Mouse (Mus musculus): ENCODE results near the gene Top1. TPM values are rescaled to one million over a fixed set of nuclear protein-coding genes. Genes with fewer than 3 reads are reported as not detected.

Top1 gene
- polyA plus RNA-seq, 1 experiment: 18.0 TPM

DNA sequence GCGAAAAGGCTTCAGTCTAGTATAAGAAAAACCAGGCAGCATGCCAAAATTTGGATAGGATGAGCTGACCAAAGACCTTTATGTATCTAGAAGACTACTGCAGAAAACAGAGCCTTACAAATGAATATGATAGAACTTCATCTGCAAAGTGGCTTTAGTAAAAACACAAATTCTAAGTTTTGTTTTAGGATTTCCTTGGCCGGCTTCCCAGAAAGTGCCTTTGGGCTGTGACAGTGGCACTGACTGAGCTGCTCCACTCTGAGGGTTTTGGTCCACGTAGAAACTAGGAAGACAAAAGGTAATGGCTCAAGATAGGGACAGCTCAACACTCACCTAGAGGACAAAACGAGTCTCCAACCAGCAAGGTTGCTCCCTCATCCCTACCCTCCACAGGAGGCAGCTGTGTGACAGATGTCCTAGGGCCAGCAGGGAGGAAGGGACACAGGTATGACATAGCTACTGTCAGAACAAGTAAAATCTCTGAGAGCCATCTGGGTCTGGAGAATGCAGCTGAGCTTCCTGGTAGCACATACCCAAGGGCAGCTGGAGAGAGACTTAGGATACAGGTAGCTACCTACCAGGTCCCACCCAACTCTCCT, 122.5 kb downstream of the Top1 start:
- no peaks in the 10 kb centered on the region for H3K27me3 ChIP-seq (ENCODE audit: control insufficient read depth, insufficient read depth, low read length)
- H3K4me1 ChIP-seq (ENCODE audit: control insufficient read depth, insufficient read depth, insufficient read length, low read length): no peaks in the 10 kb centered on the region
- no peaks in the 10 kb centered on the region for H3K36me3 ChIP-seq (ENCODE audit: control insufficient read depth, insufficient read depth, low read length)
- H3K27ac ChIP-seq (ENCODE audit: insufficient read depth, low read depth, low read length): no peak overlapping the region
- WGBS: 84% methylated on average over 4 of the region's 4 CpGs
- H3K4me3 ChIP-seq (ENCODE audit: low read depth, low read length): no peak overlapping the region
- TF ChIP-seq POLR2A (IDR thresholded peaks at IDR 0.05; ENCODE audit: low read depth, low read length): no peak

- TF ChIP-seq POLR2A (IDR thresholded peaks at IDR 0.05; ENCODE audit: low read depth, low read length) (no peak), CTCF (IDR thresholded peaks at IDR 0.05; ENCODE audit: extremely low read depth, insufficient read length, insufficient replicate concordance, low read depth, low read length) (no peak)
- H3K36me3 ChIP-seq (ENCODE audit: control insufficient read depth, insufficient read depth, low read length): no peaks in the 10 kb centered on the region
- no peaks in the 10 kb centered on the region for H3K27me3 ChIP-seq (ENCODE audit: control insufficient read depth, insufficient read depth, low read length)
- no peaks in the 10 kb centered on the region for H3K4me1 ChIP-seq (ENCODE audit: control insufficient read depth, insufficient read depth, insufficient read length, low read length)
- WGBS: 95% methylated on average over 2 of the region's 2 CpGs
- H3K4me3 ChIP-seq (ENCODE audit: low read depth, low read length): no peak overlapping the region
- H3K27ac ChIP-seq (ENCODE audit: insufficient read depth, low read depth, low read length): no peak overlapping the region
These were observed 123.3 kb downstream of the Top1 start for GRCm38 (mm10) chr2:160768997-160769396.

GRCm38 (mm10) chr2:160770409-160770808, 124.7 kb downstream of the Top1 start:
- Histone ChIP-seq H3K4me3 (ENCODE audit: low read depth, low read length) (no peak overlapping the region), H3K36me3 (ENCODE audit: control insufficient read depth, insufficient read depth, low read length) (no peaks in the 10 kb centered on the region), H3K27me3 (ENCODE audit: control insufficient read depth, insufficient read depth, low read length) (no peaks in the 10 kb centered on the region), H3K27ac (ENCODE audit: insufficient read depth, low read depth, low read length) (no peak overlapping the region), H3K4me1 (ENCODE audit: control insufficient read depth, insufficient read depth, insufficient read length, low read length) (no peaks in the 10 kb centered on the region)
- TF ChIP-seq POLR2A (IDR thresholded peaks at IDR 0.05; ENCODE audit: low read depth, low read length) (no peak), CTCF (IDR thresholded peaks at IDR 0.05; ENCODE audit: extremely low read depth, insufficient read length, insufficient replicate concordance, low read depth, low read length) (no peak)

DNA sequence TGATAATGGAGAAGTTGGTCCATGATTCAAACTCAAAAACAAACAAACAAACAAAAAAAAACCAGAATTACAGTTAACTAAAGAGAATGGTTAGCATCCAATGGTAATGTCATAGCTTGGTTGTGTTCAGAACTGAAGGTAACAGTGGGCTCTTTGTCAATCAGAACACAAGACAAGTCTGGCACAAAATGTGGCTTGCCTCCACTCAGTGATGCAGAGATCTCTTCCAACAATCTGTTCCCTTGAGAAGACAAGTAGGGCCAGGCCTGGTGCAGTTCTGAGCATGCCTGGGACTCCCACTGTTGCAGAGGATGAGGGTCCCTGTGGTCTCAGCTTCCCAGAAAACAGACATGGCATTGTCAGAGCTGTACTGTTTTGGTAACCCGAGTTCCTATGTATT, 125.2 kb downstream of the Top1 start:
- WGBS: 90% methylated on average over 1 of the region's 1 CpGs
- Histone ChIP-seq H3K27me3 (ENCODE audit: control insufficient read depth, insufficient read depth, low read length) (no peaks in the 10 kb centered on the region), H3K4me1 (ENCODE audit: control insufficient read depth, insufficient read depth, insufficient read length, low read length) (no peaks in the 10 kb centered on the region), H3K36me3 (ENCODE audit: control insufficient read depth, insufficient read depth, low read length) (no peaks in the 10 kb centered on the region; the same call in 1 of the 2 replicates), H3K27ac (ENCODE audit: insufficient read depth, low read depth, low read length) (no peak overlapping the region), H3K4me3 (ENCODE audit: low read depth, low read length) (no peak overlapping the region)
- TF ChIP-seq POLR2A (IDR thresholded peaks at IDR 0.05; ENCODE audit: low read depth, low read length): no peak
- TF ChIP-seq CTCF (IDR thresholded peaks at IDR 0.05; ENCODE audit: extremely low read depth, insufficient read length, insufficient replicate concordance, low read depth, low read length): no peak

DNA sequence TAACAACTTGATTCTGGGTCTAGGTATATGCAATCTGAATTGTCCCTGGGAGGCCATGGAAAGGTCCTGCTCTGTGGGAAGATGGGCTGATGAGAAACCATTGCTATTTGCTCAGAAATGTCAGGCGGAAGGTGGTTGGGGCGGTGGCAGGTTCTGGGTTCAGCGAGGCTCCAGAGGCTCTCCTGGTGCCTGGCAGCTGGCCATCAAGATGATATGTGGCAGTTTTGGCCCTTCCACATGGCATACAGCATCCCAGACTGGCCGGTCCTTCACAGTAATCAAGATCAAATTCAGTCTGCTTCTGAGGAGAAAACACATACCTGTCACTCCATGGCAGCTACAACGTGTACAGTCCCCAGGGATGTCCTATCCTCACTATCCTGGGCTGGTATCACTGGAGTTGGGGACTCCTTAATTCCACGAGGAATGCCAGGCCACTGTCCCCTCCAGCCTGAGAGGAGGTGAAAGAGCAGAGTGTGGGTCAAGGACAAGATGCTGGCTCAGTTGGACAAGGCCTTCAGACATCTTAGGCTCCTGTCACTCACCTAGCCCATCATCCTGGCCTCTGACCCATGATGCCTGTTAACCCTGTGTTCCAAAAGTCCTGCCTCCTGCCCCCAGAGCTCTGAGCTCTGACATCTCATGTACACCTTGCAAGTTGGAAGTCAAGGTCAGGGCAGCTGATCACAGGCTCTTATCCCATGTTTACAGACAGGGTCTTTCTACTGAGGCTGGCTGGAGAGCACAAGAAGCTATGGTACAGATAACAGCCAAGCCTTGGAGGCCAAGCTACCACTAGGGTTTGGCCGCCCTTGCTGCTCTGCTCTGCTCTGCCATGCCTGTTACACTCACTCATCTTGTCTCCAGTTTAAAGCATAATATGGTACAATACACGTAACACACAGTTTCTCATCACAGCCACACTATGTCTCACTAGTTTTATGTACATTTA, 125.9 kb downstream of the Top1 start:
- TF ChIP-seq POLR2A (IDR thresholded peaks at IDR 0.05; ENCODE audit: low read depth, low read length): no peak
- TF ChIP-seq CTCF (IDR thresholded peaks at IDR 0.05; ENCODE audit: extremely low read depth, insufficient read length, insufficient replicate concordance, low read depth, low read length): no peak

More for the DNA sequence above, 125.9 kb downstream of the Top1 start:
- WGBS: 87% methylated on average over 8 of the region's 8 CpGs
- Histone ChIP-seq H3K4me3 (ENCODE audit: low read depth, low read length) (no peak overlapping the region), H3K4me1 (ENCODE audit: control insufficient read depth, insufficient read depth, insufficient read length, low read length) (no peaks in the 10 kb centered on the region), H3K27ac (ENCODE audit: insufficient read depth, low read depth, low read length) (no peak overlapping the region), H3K36me3 (ENCODE audit: control insufficient read depth, insufficient read depth, low read length) (no peaks in the 10 kb centered on the region; the same call in 1 of the 2 replicates), H3K27me3 (ENCODE audit: control insufficient read depth, insufficient read depth, low read length) (no peaks in the 10 kb centered on the region)

Other genes starting within 250 kb of the Top1 start
- gene Plcg1, start 85.4 kb downstream of the Top1 start, polyA plus RNA-seq (2012; rRNA removed): 7.5 and 17.3 TPM in 2 replicates
- gene Zhx3, start 227.1 kb downstream of the Top1 start, polyA plus RNA-seq (2012; rRNA removed): 3.3 and 6.2 TPM in 2 replicates
- gene Lpin3, start 234.8 kb downstream of the Top1 start, polyA plus RNA-seq (2012; rRNA removed): 20.7 and 48.0 TPM in 2 replicates